Mouse (Mus musculus): ENCODE measurements around the gene Rangrf.
"Not testable (repeated sequence)": the region's sequence is repeated elsewhere in the genome, so short reads cannot be mapped to it uniquely, and the experiment has no call there.

Gene Rangrf

GRCm38 (mm10) chr11:68946806-68947440, 28.1 kb downstream of the Rangrf start:
- DNase-seq (ENCODE audit: extremely low read depth, low read depth, low spot score), result no peak

DNA sequence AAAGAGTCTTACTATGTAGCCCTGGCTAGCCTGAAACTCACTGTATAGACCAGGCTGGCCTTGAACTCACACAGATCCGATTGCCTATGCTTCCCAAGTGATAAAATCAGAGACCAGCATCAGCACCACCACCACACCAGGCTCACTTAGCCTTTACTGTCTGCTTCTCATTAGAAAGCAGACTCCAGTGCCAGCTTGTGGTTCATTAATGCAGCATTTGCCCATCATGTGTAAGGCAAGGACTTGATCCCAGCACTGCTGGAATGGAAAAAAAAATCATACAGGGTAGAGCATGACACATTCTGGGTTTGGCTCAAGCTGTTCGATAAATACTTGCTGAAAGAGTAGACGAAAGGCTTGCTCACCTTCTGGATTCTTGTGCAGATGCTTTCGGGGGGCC, 29.0 kb downstream of the Rangrf start:
- no peak for DNase-seq (ENCODE audit: extremely low read depth, low read depth, low spot score)

GRCm38 (mm10) chr11:68945245-68945644, 29.7 kb downstream of the Rangrf start:
- DNase-seq (ENCODE audit: extremely low read depth, low read depth, low spot score), result no peak

GRCm38 (mm10) chr11:68942731-68943130, 32.3 kb downstream of the Rangrf start:
- DNase-seq (ENCODE audit: extremely low read depth, low read depth, low spot score), result no peak

DNA sequence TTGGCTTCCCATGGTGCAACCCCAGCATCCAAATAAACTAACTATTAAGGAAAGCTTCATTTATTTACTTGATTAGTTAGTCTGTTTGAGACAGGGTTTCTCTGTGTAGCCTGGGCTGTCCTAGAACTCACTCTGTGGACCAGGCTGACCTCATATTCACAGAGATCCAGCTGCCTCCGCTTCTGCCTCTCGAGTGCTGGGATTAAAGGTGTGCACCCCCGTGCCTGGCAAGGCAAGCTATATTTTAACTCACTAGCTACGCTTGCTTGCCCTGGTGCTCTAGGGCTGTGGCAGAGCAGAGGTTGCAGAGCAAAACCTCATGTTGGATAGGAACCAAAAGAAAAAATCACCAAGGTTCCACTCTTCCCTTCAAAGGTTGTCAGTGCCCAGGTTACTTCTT, 34.5 kb downstream of the Rangrf start:
- DNase-seq (ENCODE audit: extremely low read depth, low read depth, low spot score), result no peak

DNA sequence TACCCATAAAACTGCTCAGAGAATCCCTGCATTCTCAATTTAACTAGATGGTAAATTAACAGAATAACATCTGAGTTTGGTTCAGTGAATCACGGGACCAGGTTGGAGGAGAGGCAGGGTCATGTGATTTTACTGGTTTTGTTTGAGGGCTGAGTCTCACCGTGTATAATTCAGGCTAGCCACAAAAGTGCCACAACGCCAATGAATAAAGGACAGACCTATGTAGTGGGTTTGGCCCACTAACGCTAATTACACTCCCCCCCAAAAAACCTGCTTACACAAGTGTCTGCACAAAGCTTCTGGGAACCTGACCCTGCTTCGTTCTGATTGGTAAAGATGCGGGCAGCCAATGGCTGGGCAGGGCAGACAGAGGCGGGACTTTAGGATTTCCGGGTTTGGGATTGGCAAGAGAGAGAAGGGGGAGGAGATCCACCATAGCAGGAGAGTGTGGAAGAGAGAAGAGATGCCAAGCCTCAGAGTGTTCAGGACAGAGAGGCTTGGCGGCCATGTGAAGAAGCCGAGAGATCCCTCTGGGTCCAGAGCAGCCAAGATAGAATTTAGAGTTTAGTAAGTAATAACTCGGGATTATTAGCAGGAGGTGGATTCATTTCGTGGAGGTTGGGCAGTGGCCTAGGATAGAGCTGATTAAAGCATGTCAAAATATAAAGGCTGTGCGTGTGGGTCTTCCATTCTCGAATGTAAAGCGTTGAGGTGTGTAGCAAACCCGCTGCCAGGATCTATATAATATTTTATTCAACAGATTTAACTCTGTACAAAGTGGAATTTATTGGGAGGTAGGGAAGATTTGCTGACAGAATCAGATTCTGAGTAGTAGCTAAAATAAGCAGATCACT, 35.3 kb downstream of the Rangrf start:
- DNase-seq (ENCODE audit: extremely low read depth, low read depth, low spot score), result peak; percentile 51

- DNase-seq (ENCODE audit: extremely low read depth, low read depth, low spot score), result not testable (repeated sequence)
Measured at GRCm38 (mm10) chr11:68936951-68937350, 38.0 kb downstream of the Rangrf start.

DNA sequence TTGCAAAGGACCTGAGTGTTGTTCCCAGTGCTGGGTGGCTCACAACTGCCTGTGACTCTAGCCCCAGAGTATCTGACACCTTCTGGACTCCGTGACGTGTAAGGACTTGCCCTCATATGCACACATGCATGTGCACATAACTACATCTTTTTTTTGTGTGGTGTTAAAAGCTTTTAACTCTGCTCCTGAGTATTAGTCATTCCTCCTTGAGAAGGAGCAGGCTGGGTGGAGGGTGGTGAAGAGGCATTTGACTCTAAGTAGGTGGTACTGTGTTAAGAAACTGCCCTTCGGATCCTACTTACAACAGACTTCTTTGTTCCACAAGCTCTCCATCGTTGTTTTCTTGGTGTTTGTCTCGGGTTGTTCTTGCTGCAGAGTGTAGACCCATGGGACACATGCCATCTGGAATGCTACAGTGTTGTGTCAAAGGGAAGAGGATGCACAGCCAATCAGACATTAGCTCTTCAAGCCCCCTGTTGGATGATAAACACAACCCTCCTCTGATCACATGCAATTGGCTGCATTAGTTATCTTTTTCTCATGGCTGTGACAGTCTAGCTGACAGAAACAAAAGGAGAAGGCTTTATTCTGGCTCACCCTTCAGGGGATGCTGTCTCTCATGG, 41.0 kb downstream of the Rangrf start:
- no peak for DNase-seq (ENCODE audit: extremely low read depth, low read depth, low spot score)

DNA sequence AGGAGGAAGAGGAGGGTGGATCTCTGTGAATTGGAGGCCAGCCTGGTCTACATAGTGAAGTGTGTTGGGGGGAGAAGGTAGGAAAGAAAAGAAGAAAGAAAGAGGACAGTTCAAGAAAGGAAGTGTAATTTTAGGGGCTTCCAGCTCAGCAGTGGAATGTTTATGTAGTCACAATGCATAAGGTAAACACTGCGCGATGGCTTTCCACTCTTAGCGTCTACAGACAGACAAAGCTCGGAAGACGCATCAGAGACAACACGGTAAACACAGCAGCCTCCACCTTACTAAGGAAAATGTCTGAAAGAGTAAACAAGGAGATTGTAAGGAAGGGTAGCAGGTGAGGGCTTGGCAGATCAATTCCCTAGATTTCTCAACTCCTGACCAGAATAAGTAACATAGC, 45.0 kb downstream of the Rangrf start:
- no peak for DNase-seq (ENCODE audit: extremely low read depth, low read depth, low spot score)

- DNase-seq (ENCODE audit: extremely low read depth, low read depth, low spot score), result no peak
Measured at GRCm38 (mm10) chr11:68926981-68927380, 48.0 kb downstream of the Rangrf start, which contains the start of gene Odf4. TSS of gene Odf4 (minus strand) at chr11:68927081.

- DNase-seq (ENCODE audit: extremely low read depth, low read depth, low spot score), result no peak
Measured at GRCm38 (mm10) chr11:68924749-68925148, 50.2 kb downstream of the Rangrf start.

DNA sequence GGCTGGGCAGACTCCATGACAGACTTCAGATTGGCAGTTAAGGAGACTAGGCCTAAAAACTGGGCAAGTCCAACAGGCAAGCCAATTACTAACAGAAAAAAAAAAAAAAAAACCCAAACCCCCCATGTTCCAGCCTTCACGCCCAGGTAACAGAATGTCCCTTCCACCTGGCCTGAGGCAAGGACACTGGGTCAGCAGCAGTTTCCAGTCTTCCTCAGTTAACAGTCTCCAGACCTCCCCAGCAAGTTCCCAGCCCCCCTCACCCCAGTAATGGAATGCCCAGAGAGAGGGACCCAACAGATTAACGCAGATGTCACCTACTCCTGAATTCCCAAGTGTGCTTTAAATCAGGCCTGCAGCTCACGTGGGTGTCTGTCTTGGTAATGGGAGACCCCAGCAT, 51.8 kb downstream of the Rangrf start:
- no peak for DNase-seq (ENCODE audit: extremely low read depth, low read depth, low spot score)
